Mouse (Mus musculus): Measurements from ENCODE around the gene Btbd35f4. TPM values are rescaled to one million over a fixed set of nuclear protein-coding genes. Genes with fewer than 3 reads are reported as not detected.
"Not testable (repeated sequence)": the region's sequence is repeated elsewhere in the genome, so short reads cannot be mapped to it uniquely, and the experiment has no call there.

Gene Btbd35f4
- not detected in 2 replicates for polyA plus RNA-seq (2014; fragmentation: Nextera tagmentation; extraction: Ambion mirVana)

DNA sequence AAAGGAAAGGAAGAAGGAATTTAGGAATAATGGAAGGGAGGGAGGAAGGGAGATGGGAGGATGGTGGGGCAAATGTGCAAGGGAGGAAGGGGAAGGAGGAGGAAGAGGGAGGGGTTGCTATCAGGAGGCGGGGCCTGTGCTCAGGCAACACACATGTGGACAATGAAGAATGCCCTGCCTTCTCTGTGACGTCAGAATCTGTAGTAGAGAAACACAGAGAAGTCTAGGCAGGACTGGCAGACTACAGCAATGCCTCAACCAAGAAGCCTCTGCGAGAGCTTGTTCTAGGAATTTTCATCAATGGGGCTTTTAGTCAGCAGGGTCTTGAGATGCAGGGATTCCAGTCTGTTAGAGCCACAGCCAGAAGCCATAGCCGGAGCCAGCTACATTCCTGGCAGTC, at the start of gene Btbd35f4:
Gene Btbd35f4 (plus strand): TSS at position 301 of the 400 bp plus-strand sequence.
- H3K27me3 ChIP-seq (ENCODE audit: control insufficient read depth, insufficient read depth, low read length); H3K36me3 ChIP-seq (ENCODE audit: control insufficient read depth, insufficient read depth, low read length); H3K9ac ChIP-seq (replicated peaks; ENCODE audit: low read length); H3K4me2 ChIP-seq (ENCODE audit: low read length); H3K4me1 ChIP-seq (ENCODE audit: control insufficient read depth, insufficient read depth, low read length); H3K9me3 ChIP-seq (ENCODE audit: control insufficient read depth, low read length); DNase-seq; H3K4me3 ChIP-seq (replicated peaks; ENCODE audit: low read depth, low read length); H3K27ac ChIP-seq (replicated peaks; ENCODE audit: low read depth, low read length); ATAC-seq (ENCODE audit: low FRiP score, low TSS enrichment): not testable (repeated sequence)
- no CpG with 5 or more reads among the region's 4 CpGs for WGBS

DNA sequence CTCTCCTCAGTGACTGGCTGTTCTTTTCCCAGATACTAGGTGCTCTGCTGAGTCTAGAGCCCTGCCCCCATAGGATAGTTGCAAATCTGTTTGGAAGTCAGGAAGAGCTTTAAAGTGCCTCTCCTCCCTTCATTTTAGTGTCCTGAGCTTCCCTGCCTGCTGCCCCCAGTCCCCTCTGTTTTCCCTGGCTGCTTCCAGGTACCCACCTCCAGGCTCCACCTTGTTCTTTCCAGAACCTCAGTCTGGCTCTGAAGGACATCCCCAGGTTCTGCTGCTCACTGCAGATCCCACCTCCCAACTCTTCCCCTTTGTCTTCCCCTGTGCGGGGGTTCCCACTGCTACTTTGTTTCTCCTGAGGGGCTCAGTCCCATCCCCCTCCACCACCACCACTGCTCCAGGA, 39.7 kb downstream of the Btbd35f4 start:
- WGBS: no CpG with 5 or more reads among the region's 1 CpGs
- H3K36me3 ChIP-seq (ENCODE audit: control insufficient read depth, insufficient read depth, low read length): not testable (repeated sequence)

More for the DNA sequence above, 39.7 kb downstream of the Btbd35f4 start:
- not testable (repeated sequence) for H3K9ac ChIP-seq (replicated peaks; ENCODE audit: low read length); DNase-seq; ATAC-seq (ENCODE audit: low FRiP score, low TSS enrichment); H3K27me3 ChIP-seq (ENCODE audit: control insufficient read depth, insufficient read depth, low read length); H3K27ac ChIP-seq (replicated peaks; ENCODE audit: low read depth, low read length); H3K4me2 ChIP-seq (ENCODE audit: low read length); H3K4me3 ChIP-seq (replicated peaks; ENCODE audit: low read depth, low read length); H3K9me3 ChIP-seq (ENCODE audit: control insufficient read depth, low read length); H3K4me1 ChIP-seq (ENCODE audit: control insufficient read depth, insufficient read depth, low read length)

Other genes starting within 250 kb of the Btbd35f4 start
- gene Btbd35f27, start 151.6 kb downstream of the Btbd35f4 start, polyA plus RNA-seq (2014; fragmentation: Nextera tagmentation; extraction: Ambion mirVana): not detected in 2 replicates

Measured in midbrain, embryonic 14.5 days (tissue).